Mouse (Mus musculus): ENCODE data around the gene Apoa4.

GRCm38 (mm10) chr9:46261131-46261530 lies 20.6 kb downstream of the Apoa4 start:
- TF ChIP-seq POLR2A (IDR thresholded peaks at IDR 0.05; ENCODE audit: borderline replicate concordance, insufficient read depth, low read length) (no peak), CTCF (IDR thresholded peaks at IDR 0.05; ENCODE audit: borderline replicate concordance, insufficient read depth, low read depth, low read length) (no peak)
